Mouse (Mus musculus): Measurements from ENCODE around the gene Gm37240.

- TF ChIP-seq CTCF (IDR thresholded peaks at IDR 0.05; ENCODE audit: low read depth, low read length) (no peak), POLR2A (IDR thresholded peaks at IDR 0.05; ENCODE audit: insufficient read depth, low read length) (no peak), EP300 (IDR thresholded peaks at IDR 0.05; ENCODE audit: insufficient read depth, low read depth, low read length) (no peak)
Observed at GRCm38 (mm10) chr3:84547177-84547576, 1340.1 kb downstream of the Gm37240 start.

All from ES-Bruce4 (cell line).